Mouse (Mus musculus) E14TG2a.4 (cell line): ENCODE measurements around the gene Asb2.

Experiments used
- CTCF ChIP-seq: conservative IDR thresholded peaks from 2 replicates; pipeline ENCODE4 v1.5.1; 2014; ENCODE audit warnings: low read length
- NANOG ChIP-seq: IDR thresholded peaks from 2 replicates; pipeline ENCODE4 v1.6.1; 2014; ENCODE audit warnings: borderline replicate concordance, low read length, mixed read lengths

DNA sequence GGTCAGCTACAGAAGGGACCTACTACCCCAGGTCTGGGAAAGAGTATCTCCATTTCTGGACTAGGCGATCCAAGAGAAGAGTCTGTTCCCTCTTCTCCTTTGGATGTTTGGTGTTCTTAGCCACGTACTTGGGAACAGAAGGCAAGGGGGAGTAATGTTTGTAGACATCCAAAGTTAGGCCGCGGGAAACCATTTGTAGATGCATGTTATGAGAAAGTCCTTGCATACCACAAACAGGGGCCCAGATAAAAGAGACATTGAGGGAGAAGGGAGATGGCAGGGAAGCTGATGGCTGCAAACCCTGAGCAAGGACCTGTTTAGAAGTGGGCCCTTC lies 581 bp upstream of the Asb2 start:
- TF ChIP-seq NANOG (no peak), CTCF (no peak)
